Mouse (Mus musculus) ovary, adult 18-20 months (tissue): ENCODE measurements around the gene Stx2.
"Not testable (repeated sequence)": the region's sequence is repeated elsewhere in the genome, so short reads cannot be mapped to it uniquely, and the experiment has no call there.

Source experiments
- DNase-seq: peaks from one replicate; pipeline ENCODE4 v3.0.0; 2022; ENCODE audit warnings: low spot score, mixed read lengths

The Stx2 gene

GRCm38 (mm10) chr5:129009577-129009976, 1.2 kb upstream of the Stx2 start:
- DNase-seq: no peak

- no peak for DNase-seq
Observed at GRCm38 (mm10) chr5:129008008-129008407, 366 bp downstream of the Stx2 start.

- no peak for DNase-seq
Observed at GRCm38 (mm10) chr5:129007105-129007957, 1.0 kb downstream of the Stx2 start.

- no peak for DNase-seq
Observed at GRCm38 (mm10) chr5:129006031-129006788, 2.2 kb downstream of the Stx2 start.

- no peak for DNase-seq
Observed at GRCm38 (mm10) chr5:129005416-129005815, 3.0 kb downstream of the Stx2 start.

- no peak for DNase-seq
Observed at GRCm38 (mm10) chr5:129002571-129003011, 5.8 kb downstream of the Stx2 start.

GRCm38 (mm10) chr5:129000706-129001468, 7.5 kb downstream of the Stx2 start:
- DNase-seq: no peak

- DNase-seq: no peak
Observed at GRCm38 (mm10) chr5:128987141-128987954, 21.0 kb downstream of the Stx2 start.

- DNase-seq: no peak
Observed at GRCm38 (mm10) chr5:128985946-128986345, 22.4 kb downstream of the Stx2 start.

GRCm38 (mm10) chr5:128984536-128984935, 23.8 kb downstream of the Stx2 start:
- DNase-seq: no peak

GRCm38 (mm10) chr5:128981607-128982006, 26.8 kb downstream of the Stx2 start:
- no peak for DNase-seq

- DNase-seq: no peak
Observed at GRCm38 (mm10) chr5:128980857-128981256, 27.5 kb downstream of the Stx2 start.

- no peak for DNase-seq
Observed at GRCm38 (mm10) chr5:128978957-128979356, 29.4 kb downstream of the Stx2 start.

- DNase-seq: not testable (repeated sequence)
Observed at GRCm38 (mm10) chr5:128977466-128977865, 30.9 kb downstream of the Stx2 start.

- DNase-seq: no peak
Observed at GRCm38 (mm10) chr5:128976266-128976665, 32.1 kb downstream of the Stx2 start.

GRCm38 (mm10) chr5:128971298-128971697, 37.1 kb downstream of the Stx2 start:
- no peak for DNase-seq

GRCm38 (mm10) chr5:128970878-128971277, 37.5 kb downstream of the Stx2 start:
- DNase-seq: no peak

- DNase-seq: no peak
Observed at GRCm38 (mm10) chr5:128964353-128964752, 44.0 kb downstream of the Stx2 start.

GRCm38 (mm10) chr5:128958916-128959315, 49.5 kb downstream of the Stx2 start:
- DNase-seq: no peak

- not testable (repeated sequence) for DNase-seq
Observed at GRCm38 (mm10) chr5:128954371-128954770, 54.0 kb downstream of the Stx2 start.

GRCm38 (mm10) chr5:128953278-128954070, 54.9 kb downstream of the Stx2 start, which contains the start of gene Rimbp2:
Rimbp2 (minus strand) TSS chr5:128953486.
- no peak for DNase-seq
